Mouse (Mus musculus) retina, postnatal 7 days (tissue): ENCODE results near the gene 8030474K03Rik.
A peak's percentile ranks its signal among the peaks of the same experiment; 100 is the strongest.
"Not testable (repeated sequence)": the region's sequence is repeated elsewhere in the genome, so short reads cannot be mapped to it uniquely, and the experiment has no call there.

Experiments used
- DNase-seq: peaks from one replicate; pipeline ENCODE4 v3.0.0-alpha.2; 2012; ENCODE audit warnings: low read depth, low spot score

The 8030474K03Rik gene

GRCm38 (mm10) chrX:101794342-101794741, at the start of gene 8030474K03Rik, which contains the start of gene Gm4779:
Gene 8030474K03Rik (plus strand): TSS chrX:101794656.
Gene Gm4779 (minus strand): TSS chrX:101794423.
- DNase-seq, result no peak

GRCm38 (mm10) chrX:101750144-101750543, 44.3 kb upstream of the 8030474K03Rik start:
- DNase-seq, result no peak

- no peak for DNase-seq
Measured at GRCm38 (mm10) chrX:101754478-101754877, 40.0 kb upstream of the 8030474K03Rik start.

GRCm38 (mm10) chrX:101764621-101765020, 29.8 kb upstream of the 8030474K03Rik start:
- DNase-seq, result no peak

GRCm38 (mm10) chrX:101765111-101765510, 29.3 kb upstream of the 8030474K03Rik start:
- no peak for DNase-seq

- no peak for DNase-seq
Measured at GRCm38 (mm10) chrX:101767280-101767679, 27.2 kb upstream of the 8030474K03Rik start.

- no peak for DNase-seq
Measured at GRCm38 (mm10) chrX:101769478-101769877, 25.0 kb upstream of the 8030474K03Rik start.

GRCm38 (mm10) chrX:101770307-101770706, 24.1 kb upstream of the 8030474K03Rik start:
- DNase-seq, result no peak

- DNase-seq, result peak; percentile 28
Measured at GRCm38 (mm10) chrX:101772035-101772434, 22.4 kb upstream of the 8030474K03Rik start.

GRCm38 (mm10) chrX:101791551-101791950, 2.9 kb upstream of the 8030474K03Rik start:
- DNase-seq, result peak; percentile 20

GRCm38 (mm10) chrX:101805512-101805911, 11.1 kb downstream of the 8030474K03Rik start:
- no peak for DNase-seq

- DNase-seq, result no peak
Measured at GRCm38 (mm10) chrX:101811750-101812149, 17.3 kb downstream of the 8030474K03Rik start.

- no peak for DNase-seq
Measured at GRCm38 (mm10) chrX:101819163-101819562, 24.7 kb downstream of the 8030474K03Rik start.

- DNase-seq, result not testable (repeated sequence)
Measured at GRCm38 (mm10) chrX:101819980-101820379, 25.5 kb downstream of the 8030474K03Rik start.

GRCm38 (mm10) chrX:101847191-101847795, 52.8 kb downstream of the 8030474K03Rik start:
- DNase-seq, result no peak
